Mouse (Mus musculus) erythroblast, embryonic 14.5 days (primary cell): ENCODE data around the gene Pcx.

ENCODE experiments used
- GATA1 ChIP-seq: IDR thresholded peaks from 2 replicates; pipeline ENCODE4 v1.6.1; 2012; ENCODE audit warnings: low read length, inconsistent platforms, mixed read lengths
- TAL1 ChIP-seq: IDR thresholded peaks from 3 replicates; pipeline ENCODE4 v1.6.1; 2012; ENCODE audit warnings: low read length, inconsistent platforms, mixed read lengths

GRCm38 (mm10) chr19:4502701-4503100 lies 7.6 kb upstream of the Pcx start:
- no peak for TF ChIP-seq GATA1
- TF ChIP-seq TAL1 = no peak
